Mouse (Mus musculus) olfactory bulb, adult 2 months (tissue): Measurements from ENCODE around the gene Sarm1.

Experiments used
- CTCF ChIP-seq: fragments of 200-500 bp; IDR thresholded peaks from 2 replicates; pipeline ENCODE4 v1.5.1; 2012; ENCODE audit warnings: low read depth, mild to moderate bottlenecking, low read length, moderate library complexity; ENCODE audit not compliant: insufficient read depth
- POLR2A ChIP-seq: fragments of 200-500 bp; IDR thresholded peaks from 2 replicates; pipeline ENCODE4 v1.6.1; 2012; ENCODE audit warnings: mild to moderate bottlenecking, low read depth, low read length, moderate library complexity; ENCODE audit not compliant: insufficient read depth

DNA sequence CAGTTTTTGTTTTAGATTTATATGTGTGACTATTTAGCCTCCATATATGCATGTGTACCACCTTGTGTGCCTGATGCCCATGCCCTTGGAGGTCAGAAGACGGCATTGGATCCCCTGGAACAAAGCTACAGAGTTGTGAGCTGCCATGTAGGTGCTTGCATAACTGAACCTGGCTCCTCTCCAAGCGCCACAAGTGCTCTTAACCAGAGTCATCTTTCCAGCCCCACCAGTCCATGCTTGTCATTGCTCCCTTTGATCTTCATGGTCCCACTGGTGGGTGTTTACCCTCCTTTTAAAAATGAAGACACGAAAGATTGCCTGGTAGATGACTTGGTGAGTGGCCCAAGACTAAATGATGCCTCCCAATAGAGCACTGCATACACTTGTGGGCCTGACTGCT is 42.8 kb upstream of the Sarm1 start:
- TF ChIP-seq CTCF, result no peak
- no peak for TF ChIP-seq POLR2A
